Mouse (Mus musculus): ENCODE data around the gene Arhgap15. TPM values are rescaled to one million over a fixed set of nuclear protein-coding genes. Genes with fewer than 3 reads are reported as not detected.

Gene Arhgap15
- total and polyA plus RNA-seq, 3 experiments: 16.6 to 40.3 (median 19.8) TPM

GRCm38 (mm10) chr2:43977732-43978131, 229.1 kb downstream of the Arhgap15 start:
- DNase-seq (ENCODE audit: extremely low read depth): no peak
- TF ChIP-seq UBTF (IDR thresholded peaks at IDR 0.05; ENCODE audit: low read depth, low read length): no peak
- no peak for TF ChIP-seq TCF12 (IDR thresholded peaks at IDR 0.05; ENCODE audit: low read depth, low read length)
- no peak for TF ChIP-seq MYC (IDR thresholded peaks at IDR 0.05; ENCODE audit: low read depth, low read length)
- no peak for TF ChIP-seq BHLHE40 (IDR thresholded peaks at IDR 0.05; ENCODE audit: low read depth, low read length)
- no peak for TF ChIP-seq MXI1 (IDR thresholded peaks at IDR 0.05; ENCODE audit: low read depth, low read length)
- TF ChIP-seq ETS1 (conservative IDR thresholded peaks at IDR 0.05; ENCODE audit: low read depth, low read length): no peak
- TF ChIP-seq MAX (IDR thresholded peaks at IDR 0.05; ENCODE audit: low read length): no peak
- TF ChIP-seq EP300 (IDR thresholded peaks at IDR 0.05; ENCODE audit: low read length): no peak
- no peak for TF ChIP-seq MEF2A (IDR thresholded peaks at IDR 0.05; ENCODE audit: borderline replicate concordance, low read depth, low read length)
- no peak for TF ChIP-seq IRF4 (IDR thresholded peaks at IDR 0.05; ENCODE audit: low read depth, low read length)
- TF ChIP-seq JUN (IDR thresholded peaks at IDR 0.05; ENCODE audit: insufficient read depth, low read depth, low read length): no peak
- no peak for TF ChIP-seq KAT2A (IDR thresholded peaks at IDR 0.05; ENCODE audit: insufficient replicate concordance, low read length)
- no peak for TF ChIP-seq POLR2AphosphoS2 (IDR thresholded peaks at IDR 0.05; ENCODE audit: low read depth, low read length)
- no peak for TF ChIP-seq CHD1 (IDR thresholded peaks at IDR 0.05; ENCODE audit: low read depth, low read length)
- no peak for TF ChIP-seq RAD21 (IDR thresholded peaks at IDR 0.05; ENCODE audit: low read depth, low read length)
- Histone ChIP-seq H3K4me2 (ENCODE audit: insufficient read depth, low read depth, poor library complexity, severe bottlenecking) (no peak overlapping the region), H3K27ac (ENCODE audit: insufficient read depth, low read depth) (no peak overlapping the region), H3K4me3 (replicated peaks in 1 of 3; ENCODE audit: low read depth in 2 of 3, low read length in 2 of 3, poor library complexity in 1 of 3) (no peak overlapping the region), H3K79me2 (replicated peaks; ENCODE audit: control insufficient read depth, extremely low read depth, insufficient read depth, poor library complexity, severe bottlenecking) (no peaks in the 10 kb centered on the region), H3K4me1 (ENCODE audit: control insufficient read depth in 1 of 2, insufficient read depth in 2 of 2) (no peaks in the 10 kb centered on the region), H3K9ac (ENCODE audit: insufficient read depth, low read depth) (no peak overlapping the region), H3K27me3 (replicated peaks) (no peaks in the 10 kb centered on the region), H3K36me3 (replicated peaks in 1 of 2; ENCODE audit: control insufficient read depth in 1 of 2, insufficient read depth in 1 of 2, low read length in 1 of 2) (no peaks in the 10 kb centered on the region), H3K9me3 (replicated peaks; ENCODE audit: low read length) (no peaks in the 10 kb centered on the region)
- in situ Hi-C loops (cut with MboI; ENCODE audit: low pct_ligation_motif_present, low pct_unique_long_range_greater_than_20kb, low sequenced_read_pairs) (no loop called here), dilution Hi-C loops (cut with MboI; ENCODE audit: extremely low pct_ligation_motif_present, extremely low pct_unique_long_range_greater_than_20kb, low sequenced_read_pairs) (no loop called here)

- no peaks in the 10 kb centered on the region for H3K79me2 ChIP-seq (replicated peaks; ENCODE audit: control insufficient read depth, extremely low read depth, insufficient read depth, poor library complexity, severe bottlenecking)
- H3K27me3 ChIP-seq (replicated peaks): no peaks in the 10 kb centered on the region
- no peaks in the 10 kb centered on the region for H3K4me1 ChIP-seq (ENCODE audit: control insufficient read depth in 1 of 2, insufficient read depth in 2 of 2)
- no peaks in the 10 kb centered on the region for H3K9me3 ChIP-seq (replicated peaks; ENCODE audit: low read length)
- DNase-seq (ENCODE audit: extremely low read depth): no peak
- TF ChIP-seq EP300 (IDR thresholded peaks at IDR 0.05; ENCODE audit: low read length) (no peak), TCF12 (IDR thresholded peaks at IDR 0.05; ENCODE audit: low read depth, low read length) (no peak), SIN3A (IDR thresholded peaks at IDR 0.05; ENCODE audit: low read length) (no peak), MAFK (IDR thresholded peaks at IDR 0.05; ENCODE audit: insufficient replicate concordance, low read length) (no peak), UBTF (IDR thresholded peaks at IDR 0.05; ENCODE audit: low read depth, low read length) (no peak), ZKSCAN1 (IDR thresholded peaks at IDR 0.05; ENCODE audit: borderline replicate concordance, low read depth, low read length) (no peak), MAX (IDR thresholded peaks at IDR 0.05; ENCODE audit: low read length) (no peak), USF2 (conservative IDR thresholded peaks at IDR 0.05; ENCODE audit: low read depth, low read length) (no peak), ETS1 (conservative IDR thresholded peaks at IDR 0.05; ENCODE audit: low read depth, low read length) (no peak), RCOR1 (conservative IDR thresholded peaks at IDR 0.05; ENCODE audit: low read depth, low read length) (no peak), ZNF384 (IDR thresholded peaks at IDR 0.05; ENCODE audit: low read depth, low read length) (no peak), JUND (conservative IDR thresholded peaks at IDR 0.05; ENCODE audit: low read depth, low read length) (no peak), GABPA (IDR thresholded peaks at IDR 0.05; ENCODE audit: insufficient replicate concordance, low read depth, low read length) (no peak), MAZ (IDR thresholded peaks at IDR 0.05; ENCODE audit: low read depth, low read length) (no peak), NELFE (IDR thresholded peaks at IDR 0.05; ENCODE audit: low read depth, low read length) (no peak), ZC3H11A (IDR thresholded peaks at IDR 0.05; ENCODE audit: low read depth, low read length) (no peak), POLR2A (IDR thresholded peaks at IDR 0.05; ENCODE audit: low read depth, low read length) (no peak), JUN (IDR thresholded peaks at IDR 0.05; ENCODE audit: insufficient read depth, low read depth, low read length) (no peak), PAX5 (IDR thresholded peaks at IDR 0.05; ENCODE audit: low read length) (no peak), BHLHE40 (IDR thresholded peaks at IDR 0.05; ENCODE audit: low read depth, low read length) (no peak)
- in situ Hi-C loops (cut with MboI; ENCODE audit: low pct_ligation_motif_present, low pct_unique_long_range_greater_than_20kb, low sequenced_read_pairs): no loop called here
- H3K36me3 ChIP-seq (replicated peaks in 1 of 2; ENCODE audit: control insufficient read depth in 1 of 2, insufficient read depth in 1 of 2, low read length in 1 of 2): no peaks in the 10 kb centered on the region
- H3K27ac ChIP-seq (ENCODE audit: insufficient read depth, low read depth): no peak overlapping the region
- no peak overlapping the region for H3K4me3 ChIP-seq (replicated peaks in 1 of 3; ENCODE audit: low read depth in 2 of 3, low read length in 2 of 3, poor library complexity in 1 of 3)
- dilution Hi-C loops (cut with MboI; ENCODE audit: extremely low pct_ligation_motif_present, extremely low pct_unique_long_range_greater_than_20kb, low sequenced_read_pairs): no loop called here
- H3K4me2 ChIP-seq (ENCODE audit: insufficient read depth, low read depth, poor library complexity, severe bottlenecking): no peak overlapping the region
- no peak overlapping the region for H3K9ac ChIP-seq (ENCODE audit: insufficient read depth, low read depth)
Measured at GRCm38 (mm10) chr2:43978177-43979013, 229.8 kb downstream of the Arhgap15 start.

All from CH12.LX (cell line).